ENCODE assay signal across 11 mouse cellular contexts in the genomic region with DNA sequence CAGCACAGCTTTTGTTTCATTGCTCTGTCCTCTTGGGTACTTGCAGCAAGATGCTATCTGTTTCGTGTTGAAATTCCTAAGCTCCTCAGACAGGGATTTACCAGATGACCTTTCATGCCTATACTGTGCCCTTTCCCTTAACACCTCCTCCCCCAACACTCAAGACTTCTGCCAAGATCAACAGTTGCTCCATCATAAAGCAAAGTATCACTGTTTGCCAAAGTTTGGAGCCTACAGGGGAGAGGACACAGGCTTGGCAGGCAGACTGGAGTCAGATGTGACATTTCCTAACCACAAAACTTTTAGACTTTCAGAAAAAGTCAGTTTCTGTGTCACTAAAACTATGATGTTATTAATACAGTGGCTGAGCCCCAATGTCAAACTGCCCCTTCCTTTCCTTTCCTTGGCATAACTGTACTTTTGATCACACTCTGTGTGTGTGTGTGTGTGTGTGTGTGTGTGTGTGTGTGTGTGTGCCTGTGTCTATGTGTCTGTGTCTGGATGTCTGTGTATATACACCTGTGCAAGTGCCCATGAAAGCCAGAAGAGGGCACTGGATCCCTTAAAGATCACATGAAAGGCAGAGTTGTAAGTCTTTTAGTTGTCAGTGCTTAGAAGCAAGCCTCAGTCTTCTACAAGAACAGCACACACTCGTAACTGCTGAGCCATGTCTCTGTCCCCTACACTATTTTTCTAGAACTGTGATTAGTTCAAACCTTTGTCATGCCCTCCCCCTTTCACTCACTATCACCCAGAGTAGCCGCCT.
A peak's percentile ranks its signal among the peaks of the same experiment; 100 is the strongest.
DNase-seq lines count a peak whose midpoint lies in the region; TF ChIP-seq lines count a peak whose summit lies in the region.
"Had no signal": no experiment of that assay in that cellular context is flagged by ENCODE, and none has a peak within 500 bp of the region (broad histone marks: within the 10 kb centered on the region; RNA-seq: fewer than 3 reads in every experiment).

No protein-coding gene starts in this region.

- peak; percentile 12 for DNase-seq in adrenal gland, adult 8-10 months
- no peak for DNase-seq in adrenal gland, postnatal 4 days (ENCODE audit: low spot score in 2 of 2)
- peak; percentile 35 for DNase-seq in kidney, adult 2 months
- no peak for DNase-seq in kidney, postnatal 25 days
- peak; percentile 99 for DNase-seq in fat pad, adult 2 months (ENCODE audit: extremely low read depth, low read depth, low spot score)
- DNase-seq in lung, postnatal 14 days: peak; percentile 61
- DNase-seq in cerebellum, postnatal 25 days: no peak
- DNase-seq in layer of hippocampus, adult 9-10 months (ENCODE audit: low spot score): no peak
- DNase-seq: cerebellum, postnatal 10 days; left cerebral cortex, postnatal 4 days had no signal

- TF ChIP-seq CTCF in kidney, adult 2 months (conservative IDR thresholded peaks at IDR 0.05; ENCODE audit: insufficient read depth, insufficient read length, low read depth, low read length): 0 out of 2 replicates have a peak, but pooled peaks have one; percentile 0

- H3K27ac ChIP-seq in kidney, adult 2 months (ENCODE audit: insufficient read depth, low read depth, low read length): no peak overlapping the region
- H3K27ac ChIP-seq: forebrain, embryonic 10.5 days had no signal

- H3K4me1 ChIP-seq in kidney, adult 2 months (ENCODE audit: control insufficient read depth, insufficient read depth, low read length): no peaks in the 10 kb centered on the region

- H3K4me3 ChIP-seq in kidney, adult 2 months (ENCODE audit: insufficient read depth, low read depth, low read length): no peak overlapping the region
- H3K4me3 ChIP-seq: forebrain, embryonic 10.5 days had no signal

- H3K27me3 ChIP-seq in kidney, adult 2 months (replicated peaks; ENCODE audit: control insufficient read depth, insufficient read depth, low read length): 0 out of 2 replicates have a peak, but pooled peaks cover 2% of the 10 kb centered on the region

- no peak for TF ChIP-seq POLR2A in kidney, adult 2 months (IDR thresholded peaks at IDR 0.05; ENCODE audit: low read depth, low read length)

- H3K36me3 ChIP-seq in kidney, adult 2 months (ENCODE audit: control insufficient read depth, insufficient read depth, low read length): no peaks in the 10 kb centered on the region
- H3K36me3 ChIP-seq: forebrain, embryonic 10.5 days had no signal

- WGBS in kidney, adult 2 months: 73% methylated on average over 3 of the region's 3 CpGs

Comparison
In these comparisons a context has a peak if more than half of its experiments do, and no peak if none do; other contexts are left out.
1. DNase-seq: peak in adrenal gland, adult 8-10 months (single experiment), kidney, adult 2 months (single experiment), fat pad, adult 2 months (single experiment) and lung, postnatal 14 days (single experiment); none in adrenal gland, postnatal 4 days (0 of 2), kidney, postnatal 25 days (0 of 2), cerebellum, postnatal 25 days (0 of 2) and layer of hippocampus, adult 9-10 months (single experiment).